Mouse (Mus musculus) embryonic fibroblast, embryonic 13.5 days (primary cell): ENCODE data around the gene Tshz3.
A peak's percentile ranks its signal among the peaks of the same experiment; 100 is the strongest.

Experiments
- CTCF ChIP-seq: IDR thresholded peaks from 2 replicates; pipeline ENCODE4 v1.5.1; 2011; ENCODE audit warnings: mild to moderate bottlenecking, control low read depth, low read length, moderate library complexity, borderline replicate concordance; ENCODE audit not compliant: insufficient read depth
- POLR2A ChIP-seq: IDR thresholded peaks from 2 replicates; pipeline ENCODE4 v1.6.1; 2011; ENCODE audit warnings: low read depth, mild to moderate bottlenecking, control low read depth, low read length, moderate library complexity

DNA sequence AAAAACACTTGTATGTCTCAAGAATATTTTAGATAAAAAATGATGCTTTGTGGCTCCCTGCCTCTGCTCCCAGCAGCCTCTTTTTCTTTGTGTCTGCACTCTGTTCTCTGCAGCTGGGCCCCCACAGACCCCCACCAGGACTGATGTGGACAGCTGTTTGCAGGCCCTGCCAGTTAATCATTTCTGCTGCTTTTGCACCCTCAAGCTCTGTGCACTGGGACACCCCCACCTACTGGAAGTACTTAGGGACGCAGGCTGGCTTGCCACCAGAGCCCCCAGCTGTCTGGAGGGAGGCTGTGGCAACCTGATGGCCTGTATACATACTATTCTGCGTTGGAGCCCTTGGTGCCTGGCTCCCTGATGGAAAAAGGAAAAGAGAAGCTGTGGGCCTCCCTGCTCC lies 11.3 kb downstream of the Tshz3 start:
- TF ChIP-seq CTCF (peak; percentile 47; the same call in 1 of the 2 replicates), POLR2A (no peak)
